Mouse (Mus musculus): ENCODE results near the gene Ccdc90b.

DNA sequence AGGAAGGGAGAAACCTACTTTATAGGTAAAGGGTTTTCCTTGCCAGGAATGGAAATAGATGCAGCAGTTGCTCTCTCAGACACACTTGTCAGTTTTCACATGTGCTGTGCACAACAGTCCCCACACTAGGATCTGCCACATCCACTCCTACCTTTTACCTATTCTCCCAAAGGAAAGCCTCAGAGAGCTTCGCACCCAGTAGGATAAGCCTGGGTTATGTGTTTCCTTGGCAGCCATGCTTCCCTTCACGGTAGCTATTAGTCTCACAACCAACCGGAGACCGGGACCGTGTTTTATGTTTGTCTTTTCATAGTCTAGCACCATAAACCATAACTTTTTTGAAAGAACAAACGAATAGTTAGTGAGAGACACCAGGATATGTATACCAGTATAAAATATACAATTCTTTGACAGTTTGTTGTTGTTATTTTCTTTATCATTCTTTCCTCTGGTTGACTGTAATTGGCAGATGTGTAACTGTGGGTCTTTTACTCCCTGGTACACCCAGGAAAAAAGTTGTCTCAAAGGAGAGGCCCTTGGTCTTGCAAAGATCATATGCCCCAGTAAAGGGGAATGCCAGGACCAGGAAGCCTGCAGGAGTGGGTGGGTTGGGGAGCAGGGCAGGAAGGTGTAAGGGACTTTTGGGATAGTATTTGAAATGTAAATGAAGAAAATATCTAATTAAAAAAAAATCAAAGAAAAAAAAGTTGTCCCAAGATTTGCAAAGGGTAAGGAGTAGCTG, 10.5 kb upstream of the Ccdc90b start:
- TF ChIP-seq CTCF (IDR thresholded peaks at IDR 0.05), result no peak
- TF ChIP-seq EP300 (IDR thresholded peaks at IDR 0.05; ENCODE audit: insufficient read depth, low read depth, low read length), result no peak
- no peak for TF ChIP-seq POLR2A (IDR thresholded peaks at IDR 0.05; ENCODE audit: insufficient read depth, low read depth, low read length)

All from heart, adult 2 months (tissue).